8 mouse cellular contexts compared by ENCODE assay signal in genomic region chr14:20181466-20181921, GRCm38 (mm10). TPM values are rescaled to one million over a fixed set of nuclear protein-coding genes. Genes with fewer than 3 reads are reported as not detected.
A peak's percentile ranks its signal among the peaks of the same experiment; 100 is the strongest.
DNase-seq lines count a peak whose midpoint lies in the region; ATAC-seq and TF ChIP-seq lines count a peak whose summit lies in the region.

Kcnk5 (minus strand) TSS chr14:20181809.

- TF ChIP-seq CTCF in CH12.LX (conservative IDR thresholded peaks at IDR 0.05 in 1 of 2, IDR thresholded peaks at IDR 0.05 in 1 of 2; ENCODE audit: low read depth in 2 of 2, low read length in 2 of 2): no peak

- peak within 1 kb of the TSS; percentile 32 for H3K9ac ChIP-seq in CH12.LX (ENCODE audit: insufficient read depth, low read depth)
- peak within 1 kb of the TSS; percentile 65 for H3K9ac ChIP-seq in forebrain, embryonic 14.5 days (ENCODE audit: low read length)
- peak within 1 kb of the TSS; percentile 75 for H3K9ac ChIP-seq in liver, embryonic 16.5 days (ENCODE audit: low read depth, low read length)
- peak within 1 kb of the TSS; percentile 52 for H3K9ac ChIP-seq in neural tube, embryonic 12.5 days

- H3K4me1 ChIP-seq in CH12.LX (ENCODE audit: control insufficient read depth in 1 of 2, insufficient read depth in 2 of 2): peaks cover 0 to 26% of the 10 kb centered on the region in 2 experiments; a peak in 2 of 4 replicates
- peaks cover 30% of the 10 kb centered on the region for H3K4me1 ChIP-seq in forebrain, embryonic 14.5 days (ENCODE audit: control insufficient read depth, insufficient read depth, low read length)
- peaks cover 34% of the 10 kb centered on the region for H3K4me1 ChIP-seq in liver, embryonic 16.5 days (ENCODE audit: control insufficient read depth, low read depth, low read length)
- H3K4me1 ChIP-seq in neural tube, embryonic 12.5 days: peaks cover 46% of the 10 kb centered on the region

- DNase-seq in CH12.LX (ENCODE audit: extremely low read depth): peak; percentile 89
- DNase-seq in cerebellum, adult 11 months: peak; percentile 8
- DNase-seq in forebrain, embryonic 14.5 days (ENCODE audit: low spot score): peak; percentile 89
- DNase-seq in heart, postnatal 10 days: peak; percentile 88 to 90
- peak; percentile 96 for DNase-seq in kidney, postnatal 4 days
- peak; percentile 10 for DNase-seq in telencephalon, adult 2 months (ENCODE audit: low read depth, low spot score)

- no peaks in the 10 kb centered on the region for H3K9me3 ChIP-seq in CH12.LX (replicated peaks; ENCODE audit: low read length)
- no peaks in the 10 kb centered on the region for H3K9me3 ChIP-seq in forebrain, embryonic 14.5 days (replicated peaks; ENCODE audit: control insufficient read depth, low read length)
- H3K9me3 ChIP-seq in liver, embryonic 16.5 days (replicated peaks; ENCODE audit: control insufficient read depth, low read length): no peaks in the 10 kb centered on the region
- H3K9me3 ChIP-seq in neural tube, embryonic 12.5 days: no peaks in the 10 kb centered on the region

- peak within 1 kb of the TSS; percentile 89 for H3K4me2 ChIP-seq in CH12.LX (ENCODE audit: insufficient read depth, low read depth, poor library complexity, severe bottlenecking)
- peak within 1 kb of the TSS; percentile 81 for H3K4me2 ChIP-seq in forebrain, embryonic 14.5 days (ENCODE audit: low read length)
- H3K4me2 ChIP-seq in liver, embryonic 16.5 days (ENCODE audit: low read depth, low read length): peak within 1 kb of the TSS; percentile 90
- H3K4me2 ChIP-seq in neural tube, embryonic 12.5 days (replicated peaks): peak within 1 kb of the TSS; percentile 94

- dilution Hi-C loops in CH12.LX (cut with MboI; ENCODE audit: extremely low pct_ligation_motif_present, extremely low pct_unique_long_range_greater_than_20kb, low sequenced_read_pairs): no loop called here

- TF ChIP-seq POLR2A in CH12.LX (IDR thresholded peaks at IDR 0.05; ENCODE audit: low read depth, low read length): peak; percentile 100

- no peak within 1 kb of the TSS for H3K27ac ChIP-seq in CH12.LX (ENCODE audit: insufficient read depth, low read depth)
- no peak within 1 kb of the TSS for H3K27ac ChIP-seq in forebrain, embryonic 14.5 days (ENCODE audit: low read depth, low read length)
- H3K27ac ChIP-seq in liver, embryonic 16.5 days (ENCODE audit: low read length): peak within 1 kb of the TSS; percentile 69
- no peak within 1 kb of the TSS for H3K27ac ChIP-seq in neural tube, embryonic 12.5 days

- in situ Hi-C loops in CH12.LX (cut with MboI; ENCODE audit: low pct_ligation_motif_present, low pct_unique_long_range_greater_than_20kb, low sequenced_read_pairs): no loop called here

- ATAC-seq in forebrain, embryonic 14.5 days: peak; percentile 94
- peak; percentile 93 for ATAC-seq in liver, embryonic 16.5 days (ENCODE audit: low read depth)
- ATAC-seq in neural tube, embryonic 12.5 days (ENCODE audit: low FRiP score, low read depth): peak; percentile 93

- TF ChIP-seq RAD21 in CH12.LX (IDR thresholded peaks at IDR 0.05; ENCODE audit: low read depth, low read length): no peak; the same call in 1 of the 2 replicates

- intact Hi-C loops in heart, postnatal 10 days (cut with DNase I): loop anchor here (5.0 kb wide), 1 partner anchor 64 kb away; no protein-coding TSS in a partner anchor

- TF ChIP-seq EP300 in CH12.LX (IDR thresholded peaks at IDR 0.05; ENCODE audit: low read length): no peak

- peaks cover 1% of the 10 kb centered on the region for H3K27me3 ChIP-seq in CH12.LX (replicated peaks)
- no peaks in the 10 kb centered on the region; the same call in 1 of the 2 replicates for H3K27me3 ChIP-seq in forebrain, embryonic 14.5 days (replicated peaks; ENCODE audit: control insufficient read depth, insufficient read depth, low read length)
- H3K27me3 ChIP-seq in liver, embryonic 16.5 days (ENCODE audit: control insufficient read depth, insufficient read depth, low read depth, low read length): no peaks in the 10 kb centered on the region
- H3K27me3 ChIP-seq in neural tube, embryonic 12.5 days (replicated peaks): 0 out of 2 replicates have a peak, but pooled peaks cover 5% of the 10 kb centered on the region

- under 1% methylated on average over 36 of the region's 36 CpGs for WGBS in forebrain, embryonic 14.5 days
- WGBS in liver, embryonic 16.5 days (ENCODE audit: insufficient replicate concordance): under 1% methylated on average over 33 of the region's 36 CpGs
- WGBS in neural tube, embryonic 12.5 days: under 1% methylated on average over 36 of the region's 36 CpGs

- peak within 1 kb of the TSS; percentile 70 to 87 (median 73) for H3K4me3 ChIP-seq in CH12.LX (replicated peaks in 1 of 3; ENCODE audit: low read depth in 2 of 3, low read length in 2 of 3, poor library complexity in 1 of 3)
- H3K4me3 ChIP-seq in forebrain, embryonic 14.5 days (ENCODE audit: low read depth, low read length): peak within 1 kb of the TSS; percentile 58
- peak within 1 kb of the TSS; percentile 79 for H3K4me3 ChIP-seq in liver, embryonic 16.5 days (ENCODE audit: low read depth, low read length)
- H3K4me3 ChIP-seq in neural tube, embryonic 12.5 days: peak within 1 kb of the TSS; percentile 55

- peaks cover 48% of the 10 kb centered on the region for H3K79me2 ChIP-seq in CH12.LX (replicated peaks; ENCODE audit: control insufficient read depth, extremely low read depth, insufficient read depth, poor library complexity, severe bottlenecking)

- H3K36me3 ChIP-seq in CH12.LX (replicated peaks in 1 of 2; ENCODE audit: control insufficient read depth in 1 of 2, insufficient read depth in 1 of 2, low read length in 1 of 2): no peaks in the 10 kb centered on the region
- H3K36me3 ChIP-seq in forebrain, embryonic 14.5 days (ENCODE audit: control insufficient read depth, insufficient read depth, low read length): no peaks in the 10 kb centered on the region
- no peaks in the 10 kb centered on the region for H3K36me3 ChIP-seq in liver, embryonic 16.5 days (ENCODE audit: control insufficient read depth, insufficient read depth)
- H3K36me3 ChIP-seq in neural tube, embryonic 12.5 days: no peaks in the 10 kb centered on the region

TF ChIP-seq in CH12.LX, 34 proteins besides CTCF, POLR2A, EP300 and RAD21 (continues in another document):
- TF ChIP-seq USF1 (IDR thresholded peaks at IDR 0.05; ENCODE audit: low read depth, low read length) (peak; percentile 19; the same call in 1 of the 2 replicates), GABPA (IDR thresholded peaks at IDR 0.05; ENCODE audit: insufficient replicate concordance, low read depth, low read length) (no peak), CHD2 (IDR thresholded peaks at IDR 0.05; ENCODE audit: low read length) (no peak), JUND (conservative IDR thresholded peaks at IDR 0.05; ENCODE audit: low read depth, low read length) (no peak), ZNF384 (IDR thresholded peaks at IDR 0.05; ENCODE audit: low read depth, low read length) (no peak), HCFC1 (IDR thresholded peaks at IDR 0.05; ENCODE audit: low read depth, low read length) (peak; percentile 42), MXI1 (IDR thresholded peaks at IDR 0.05; ENCODE audit: low read depth, low read length) (peak; percentile 97), MAFK (IDR thresholded peaks at IDR 0.05; ENCODE audit: insufficient replicate concordance, low read length) (no peak), CHD1 (IDR thresholded peaks at IDR 0.05; ENCODE audit: low read depth, low read length) (no peak), MYC (IDR thresholded peaks at IDR 0.05; ENCODE audit: low read depth, low read length) (peak; percentile 90), ZC3H11A (IDR thresholded peaks at IDR 0.05; ENCODE audit: low read depth, low read length) (no peak), KAT2A (IDR thresholded peaks at IDR 0.05; ENCODE audit: insufficient replicate concordance, low read length) (no peak), ETS1 (conservative IDR thresholded peaks at IDR 0.05; ENCODE audit: low read depth, low read length) (peak; percentile 7; the same call in 1 of the 2 replicates), TBP (conservative IDR thresholded peaks at IDR 0.05; ENCODE audit: low read depth, low read length) (peak; percentile 88), ELF1 (IDR thresholded peaks at IDR 0.05; ENCODE audit: low read depth, low read length) (0 out of 2 replicates have a peak, but pooled peaks have one; percentile 18), BHLHE40 (IDR thresholded peaks at IDR 0.05; ENCODE audit: low read depth, low read length) (peak; percentile 71), IRF4 (IDR thresholded peaks at IDR 0.05; ENCODE audit: low read depth, low read length) (no peak), E2F4 (IDR thresholded peaks at IDR 0.05; ENCODE audit: insufficient replicate concordance, low read depth, low read length) (peak; percentile 78; the same call in 1 of the 2 replicates), NRF1 (IDR thresholded peaks at IDR 0.05; ENCODE audit: low read depth, low read length) (peak; percentile 89), TCF12 (IDR thresholded peaks at IDR 0.05; ENCODE audit: low read depth, low read length) (peak; percentile 81), MEF2A (IDR thresholded peaks at IDR 0.05; ENCODE audit: borderline replicate concordance, low read depth, low read length) (peak; percentile 44; the same call in 1 of the 2 replicates), USF2 (conservative IDR thresholded peaks at IDR 0.05; ENCODE audit: low read depth, low read length) (no peak), NELFE (IDR thresholded peaks at IDR 0.05; ENCODE audit: low read depth, low read length) (peak; percentile 99), RCOR1 (conservative IDR thresholded peaks at IDR 0.05; ENCODE audit: low read depth, low read length) (peak; percentile 54; the same call in 1 of the 2 replicates), MAX (IDR thresholded peaks at IDR 0.05; ENCODE audit: low read length) (peak; percentile 90), PAX5 (IDR thresholded peaks at IDR 0.05; ENCODE audit: low read length) (no peak), SMC3 (IDR thresholded peaks at IDR 0.05; ENCODE audit: low read depth, low read length) (peak; percentile 23), UBTF (IDR thresholded peaks at IDR 0.05; ENCODE audit: low read depth, low read length) (no peak), ZKSCAN1 (IDR thresholded peaks at IDR 0.05; ENCODE audit: borderline replicate concordance, low read depth, low read length) (no peak), POLR2AphosphoS2 (IDR thresholded peaks at IDR 0.05; ENCODE audit: low read depth, low read length) (peak; percentile 98)

RNA-seq across cellular contexts. Expression of gene Kcnk5, which starts in this region (rescaled TPM):
- total RNA-seq in CH12.LX (2012; rRNA removed) (11.7 and 12.3 TPM in 2 replicates), CH12.LX (2014; rRNA removed) (8.7 and 9.0 TPM in 2 replicates)
- polyA plus RNA-seq in CH12.LX (2012; ENCODE audit: insufficient read length, low read depth): 12.5 and 14.1 TPM in 2 replicates
- polyA plus RNA-seq in forebrain, embryonic 14.5 days (2014; fragmentation: Nextera tagmentation; extraction: Ambion mirVana): 2.5 and 3.1 TPM in 2 replicates
- total RNA-seq in heart, postnatal 10 days (2021): 1 to 10 TPM; 1.1 to 1.4 TPM
- 4.7 and 5.1 TPM in 2 replicates for polyA plus RNA-seq in liver, embryonic 16.5 days (2015; fragmentation: Nextera tagmentation; extraction: Ambion mirVana)
- 7.8 and 8.4 TPM in 2 replicates for polyA plus RNA-seq in neural tube, embryonic 12.5 days (2016; fragmentation: Nextera tagmentation; extraction: Ambion mirVana)

Comparison
In these comparisons a context has a peak if more than half of its experiments do, and no peak if none do; other contexts are left out.
1. DNase-seq: peak in every context shown above with its lines; median percentile 96 in kidney, postnatal 4 days; 89 in CH12.LX; 89 in forebrain, embryonic 14.5 days; 89 in heart, postnatal 10 days; 10 in telencephalon, adult 2 months; 8 in cerebellum, adult 11 months.